Mouse (Mus musculus) MEL (cell line): ENCODE measurements at regions not wholly inside any gene's neighbourhood (a gene's known extent, or its start where the extent isn't known, plus 50 kb on each side); places are given as distances from the start of the nearest gene placed in this dataset.

ENCODE experiments used
- CHD2 ChIP-seq: IDR thresholded peaks from 2 replicates; pipeline ENCODE4 v1.6.1; 2011; ENCODE audit warnings: low read length, improper control_type of control experiment
- CTCF ChIP-seq, 3 experiments: IDR thresholded peaks in 2 of 3; conservative IDR thresholded peaks in 1 of 3; 2 replicates each; pipeline ENCODE4 v1.5.1; 2011 to 2012; ENCODE audit warnings: low read length in 3 of 3, low read depth in 2 of 3, mild to moderate bottlenecking in 2 of 3, improper control_type of control experiment in 1 of 3, inconsistent platforms in 1 of 3, mixed read lengths in 1 of 3, moderate library complexity in 1 of 3; ENCODE audit not compliant: control insufficient read depth in 1 of 3, insufficient read depth in 1 of 3, poor library complexity in 1 of 3, severe bottlenecking in 1 of 3
- EP300 ChIP-seq, 2 experiments: IDR thresholded peaks; 2 replicates each; pipeline ENCODE4 v1.6.1; 2011; ENCODE audit warnings: improper control_type of control experiment in 2 of 2, low read length in 2 of 2, low read depth in 1 of 2, mild to moderate bottlenecking in 1 of 2
- GATA1 ChIP-seq: IDR thresholded peaks from 2 replicates; pipeline ENCODE4 v1.6.1; 2011; ENCODE audit warnings: low read depth, low read length, improper control_type of control experiment
- JUND ChIP-seq: IDR thresholded peaks from 2 replicates; pipeline ENCODE4 v1.6.1; 2011; ENCODE audit warnings: low read depth, mild to moderate bottlenecking, improper control_type of control experiment, low read length
- POLR2A ChIP-seq, 2 experiments: IDR thresholded peaks; 2 replicates each; pipeline ENCODE4 v1.6.1; 2011 to 2012; ENCODE audit warnings: low read length in 2 of 2, mild to moderate bottlenecking in 2 of 2, control low read depth in 1 of 2, improper control_type of control experiment in 1 of 2, low read depth in 1 of 2, moderate library complexity in 1 of 2; ENCODE audit not compliant: control insufficient read depth in 1 of 2, insufficient read depth in 1 of 2, poor library complexity in 1 of 2
- POLR2AphosphoS2 ChIP-seq: IDR thresholded peaks from 2 replicates; pipeline ENCODE4 v1.6.1; 2011; ENCODE audit warnings: low read length, improper control_type of control experiment
- SIN3A ChIP-seq: IDR thresholded peaks from 2 replicates; pipeline ENCODE4 v1.6.1; 2012; ENCODE audit warnings: low read length, improper control_type of control experiment, inconsistent platforms
- TAL1 ChIP-seq: IDR thresholded peaks from 2 replicates; pipeline ENCODE4 v1.6.1; 2012; ENCODE audit warnings: mild to moderate bottlenecking, inconsistent platforms, low read length, moderate library complexity, mixed read lengths
- USF1 ChIP-seq: IDR thresholded peaks from 2 replicates; pipeline ENCODE4 v1.6.1; 2014; ENCODE audit warnings: low read depth, mild to moderate bottlenecking, inconsistent platforms, low read length, improper control_type of control experiment, moderate library complexity
- ZNF384 ChIP-seq: IDR thresholded peaks from 2 replicates; pipeline ENCODE4 v1.6.1; 2012; ENCODE audit warnings: low read depth, mild to moderate bottlenecking, inconsistent platforms, low read length, improper control_type of control experiment

DNA sequence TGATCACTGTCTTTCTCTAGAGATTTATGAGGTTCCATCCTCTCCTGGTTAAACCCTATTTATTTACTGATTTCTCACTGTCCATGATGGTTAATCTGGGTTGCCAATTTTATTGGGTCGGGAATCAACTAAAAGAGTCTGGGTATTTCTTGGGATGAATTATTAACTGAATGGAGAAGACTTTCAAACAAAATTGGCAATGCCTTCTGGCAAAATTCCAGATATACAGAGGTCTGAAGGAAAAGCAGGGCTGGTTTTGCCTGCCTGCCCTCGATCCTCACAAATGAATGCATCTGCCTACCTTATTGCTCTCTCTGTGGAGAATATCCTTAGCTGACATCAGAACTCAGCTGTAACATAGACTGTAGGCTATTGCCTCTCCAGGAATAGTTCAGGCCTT, 54.9 kb upstream of the Rai2 start:
- TF ChIP-seq CTCF (IDR thresholded peaks at IDR 0.05 in 2 of 3, conservative IDR thresholded peaks at IDR 0.05 in 1 of 3; ENCODE audit: control insufficient read depth in 1 of 3, insufficient read depth in 1 of 3, low read depth in 2 of 3, low read length in 3 of 3, poor library complexity in 1 of 3, severe bottlenecking in 1 of 3), result no peak
- TF ChIP-seq USF1, result no peak
- no peak for TF ChIP-seq EP300 (IDR thresholded peaks at IDR 0.05; ENCODE audit: low read depth in 1 of 2, low read length in 2 of 2)
- TF ChIP-seq JUND, result no peak
- no peak for TF ChIP-seq GATA1
- TF ChIP-seq CHD2, result no peak
- TF ChIP-seq POLR2A (IDR thresholded peaks at IDR 0.05; ENCODE audit: control insufficient read depth in 1 of 2, insufficient read depth in 1 of 2, low read depth in 1 of 2, low read length in 2 of 2, poor library complexity in 1 of 2), result no peak
- no peak for TF ChIP-seq TAL1
- no peak for TF ChIP-seq ZNF384
- TF ChIP-seq POLR2AphosphoS2, result no peak
- TF ChIP-seq SIN3A, result no peak
